Mouse (Mus musculus): ENCODE measurements around the gene Rnf224.

DNA sequence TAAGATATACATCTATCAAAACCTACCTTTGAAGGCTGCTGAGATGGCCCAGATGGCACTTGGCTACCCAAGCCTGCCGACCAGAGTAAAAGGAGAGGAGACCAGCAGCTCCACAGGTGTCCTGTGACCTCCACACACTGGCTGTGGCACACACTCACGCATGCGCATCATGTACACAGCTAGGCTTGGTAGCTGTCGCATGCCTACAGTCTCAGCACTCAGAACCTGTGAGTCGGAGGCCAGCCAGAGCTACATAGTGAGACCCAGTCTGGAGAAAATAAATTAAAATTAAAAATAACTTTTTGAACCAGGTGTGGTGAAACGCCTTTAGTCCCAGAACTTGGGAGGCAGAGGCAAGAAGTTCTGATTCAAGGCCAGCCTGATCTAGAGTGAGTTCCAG lies 48.7 kb downstream of the Rnf224 start:
- TF ChIP-seq CTCF (conservative IDR thresholded peaks at IDR 0.05; ENCODE audit: low read length), result no peak
- no peak for TF ChIP-seq POU5F1 (IDR thresholded peaks at IDR 0.05; ENCODE audit: borderline replicate concordance, low read length)

All from E14TG2a.4 (cell line).